ENCODE assay signal across 25 mouse cellular contexts in genomic region chr5:112924806-112925205, GRCm38 (mm10). TPM values are rescaled to one million over a fixed set of nuclear protein-coding genes. Genes with fewer than 3 reads are reported as not detected.
DNase-seq lines count a peak whose midpoint lies in the region; ATAC-seq and TF ChIP-seq lines count a peak whose summit lies in the region.
"Had no signal": no experiment of that assay in that cellular context is flagged by ENCODE, and none has a peak within 500 bp of the region (broad histone marks: within the 10 kb centered on the region; RNA-seq: fewer than 3 reads in every experiment).

No protein-coding gene starts in this region.

- TF ChIP-seq CTCF in gastrocnemius, adult 2 months (IDR thresholded peaks at IDR 0.05), result no peak
- no peak for TF ChIP-seq CTCF in kidney, adult 2 months (conservative IDR thresholded peaks at IDR 0.05; ENCODE audit: insufficient read depth, insufficient read length, low read depth, low read length)

- no peak for TF ChIP-seq POLR2A in kidney, adult 2 months (IDR thresholded peaks at IDR 0.05; ENCODE audit: low read depth, low read length)

- H3K27ac ChIP-seq in gastrocnemius, adult 2 months, result peak overlapping the region; percentile 73
- H3K27ac ChIP-seq in kidney, adult 2 months (ENCODE audit: insufficient read depth, low read depth, low read length), result no peak overlapping the region
- H3K27ac ChIP-seq in kidney, embryonic 15.5 days, result no peak overlapping the region
- H3K27ac ChIP-seq: embryonic facial prominence, embryonic 10.5 days; embryonic facial prominence, embryonic 12.5 days; forebrain, embryonic 13.5 days had no signal

- H3K36me3 ChIP-seq in kidney, adult 2 months (ENCODE audit: control insufficient read depth, insufficient read depth, low read length), result no peaks in the 10 kb centered on the region
- 0 out of 2 replicates have a peak, but pooled peaks cover 4% of the 10 kb centered on the region for H3K36me3 ChIP-seq in kidney, embryonic 15.5 days
- H3K36me3 ChIP-seq: embryonic facial prominence, embryonic 10.5 days; G1E had no signal

- no peak for ATAC-seq in kidney, embryonic 15.5 days (replicated peaks; ENCODE audit: low FRiP score)
- ATAC-seq: activated CD4-positive, CD25-positive, alpha-beta regulatory T cell, adult 4 months; CD4-positive, CD25-positive, alpha-beta regulatory T cell, adult 4 months; forebrain, embryonic 13.5 days; Patski had no signal

- H3K27me3 ChIP-seq in kidney, adult 2 months (replicated peaks; ENCODE audit: control insufficient read depth, insufficient read depth, low read length), result no peaks in the 10 kb centered on the region
- no peaks in the 10 kb centered on the region for H3K27me3 ChIP-seq in kidney, embryonic 15.5 days
- H3K27me3 ChIP-seq: CH12.LX; embryonic facial prominence, embryonic 12.5 days; forebrain, embryonic 13.5 days had no signal

- no peak overlapping the region for H3K4me2 ChIP-seq in kidney, embryonic 15.5 days
- H3K4me2 ChIP-seq: embryonic facial prominence, embryonic 12.5 days; forebrain, embryonic 13.5 days had no signal

- DNase-seq in gastrocnemius, adult 2 months, result no peak
- DNase-seq in gastrocnemius, adult 18-20 months (ENCODE audit: low spot score), result no peak
- DNase-seq in kidney, adult 2 months, result peak; percentile 60
- DNase-seq in kidney, adult 18-20 months, result no peak
- peak; percentile 48 for DNase-seq in kidney, adult 9 months
- DNase-seq in kidney, postnatal 36 days, result peak; percentile 45 to 49
- DNase-seq in kidney, postnatal 4 days, result no peak
- DNase-seq: adrenal gland, adult 8-10 months; adrenal gland, postnatal 14 days; adrenal gland, postnatal 36 days; B cell, adult 2 months; cerebellum, adult 11-12 months; cerebellum, adult 2 months; cerebellum, adult 9-10 months; cerebellum, postnatal 10 days; cerebellum, postnatal 25 days had no signal

- 72% methylated on average over 8 of the region's 8 CpGs for WGBS in kidney, adult 2 months
- WGBS in kidney, embryonic 15.5 days, result 82% methylated on average over 8 of the region's 8 CpGs

- H3K9me3 ChIP-seq in kidney, embryonic 15.5 days (replicated peaks), result no peaks in the 10 kb centered on the region
- H3K9me3 ChIP-seq: embryonic facial prominence, embryonic 10.5 days; embryonic facial prominence, embryonic 12.5 days; forebrain, embryonic 13.5 days had no signal

- peaks cover 6% of the 10 kb centered on the region; the same call in 1 of the 2 replicates for H3K4me1 ChIP-seq in kidney, adult 2 months (ENCODE audit: control insufficient read depth, insufficient read depth, low read length)
- H3K4me1 ChIP-seq in kidney, embryonic 15.5 days, result peaks cover 10% of the 10 kb centered on the region

- no peak overlapping the region for H3K9ac ChIP-seq in kidney, embryonic 15.5 days
- H3K9ac ChIP-seq: embryonic facial prominence, embryonic 12.5 days; forebrain, embryonic 13.5 days had no signal

- H3K4me3 ChIP-seq in gastrocnemius, adult 2 months, result no peak overlapping the region
- no peak overlapping the region for H3K4me3 ChIP-seq in kidney, adult 2 months (ENCODE audit: insufficient read depth, low read depth, low read length)
- no peak overlapping the region for H3K4me3 ChIP-seq in kidney, embryonic 15.5 days (replicated peaks)
- H3K4me3 ChIP-seq: embryonic facial prominence, embryonic 10.5 days; embryonic facial prominence, embryonic 12.5 days; forebrain, embryonic 13.5 days had no signal

- intact Hi-C loops in gastrocnemius, adult 2 months (cut with DNase I), result no loop called here

RNA-seq across cellular contexts. Expression of gene Myo18b, which starts 28.6 kb away (rescaled TPM):
- 100 to 1,000 TPM; 319 to 413 TPM for total RNA-seq in gastrocnemius, adult 2 months (2021)
- total RNA-seq in gastrocnemius, adult 18-20 months (2021), result 100 to 1,000 TPM; 309 to 349 TPM
- polyA plus RNA-seq in kidney, adult 2 months (2012; rRNA removed), result 0.12 and 1.2 TPM in 2 replicates
- 0.22 and 0.69 TPM in 2 replicates for polyA plus RNA-seq in kidney, embryonic 15.5 days (2015; fragmentation: Nextera tagmentation; extraction: Ambion mirVana)
- total RNA-seq: CH12.LX had no signal
- polyA plus RNA-seq: activated CD4-positive, CD25-positive, alpha-beta regulatory T cell, adult 4 months; CD4-positive, CD25-positive, alpha-beta regulatory T cell, adult 4 months; G1E; Patski had no signal

Comparison
In these comparisons a context has a peak if more than half of its experiments do, and no peak if none do; other contexts are left out.
1. DNase-seq: peak in kidney, adult 2 months (single experiment), kidney, adult 9 months (single experiment) and kidney, postnatal 36 days (2 of 2); none in gastrocnemius, adult 2 months (single experiment), gastrocnemius, adult 18-20 months (single experiment), kidney, adult 18-20 months (single experiment) and kidney, postnatal 4 days (0 of 2).